8 mouse cellular contexts compared by ENCODE assay signal in the genomic region with DNA sequence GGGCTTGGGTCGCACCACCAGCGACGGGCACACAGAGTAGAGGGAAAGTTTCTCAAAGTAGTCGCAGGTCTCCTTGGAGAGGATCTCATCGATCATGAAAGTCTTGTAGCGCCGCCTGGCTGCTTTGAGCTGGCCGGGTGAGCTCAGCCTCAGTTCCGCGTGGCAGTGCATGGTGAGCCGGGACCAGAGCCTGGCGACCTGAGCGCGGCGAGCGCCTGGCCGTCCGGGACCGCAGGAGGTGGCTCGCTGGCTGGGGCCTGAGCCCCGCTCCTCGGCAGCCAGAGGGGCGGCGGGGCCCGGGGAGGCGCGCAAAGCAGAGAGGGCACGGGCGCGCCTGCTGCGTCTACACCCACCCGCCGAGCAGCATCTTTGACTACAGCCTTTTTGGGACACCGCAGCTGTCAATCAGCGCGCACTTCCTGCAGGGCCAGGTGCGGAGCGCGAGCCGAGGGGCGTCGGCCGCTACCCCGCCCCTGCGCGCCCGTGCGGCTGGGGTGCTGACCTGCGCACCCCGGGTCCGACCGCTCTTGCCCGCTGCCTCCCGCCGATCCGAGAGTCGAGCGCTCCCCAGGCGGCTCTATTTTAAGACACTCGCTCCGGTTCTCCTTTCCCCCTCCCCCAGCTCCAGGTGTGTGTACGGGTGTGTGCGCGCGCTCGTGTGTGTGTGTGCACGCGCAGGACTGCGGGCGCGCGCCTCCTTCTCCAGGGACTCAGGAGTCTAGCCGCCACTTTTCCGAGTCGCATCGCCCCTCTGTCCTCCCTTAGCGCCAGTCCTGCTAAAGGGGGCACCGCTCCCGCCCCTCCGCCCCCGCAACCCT. TPM values are rescaled to one million over a fixed set of nuclear protein-coding genes. Genes with fewer than 3 reads are reported as not detected.
DNase-seq lines count a peak whose midpoint lies in the region; ATAC-seq lines count a peak whose summit lies in the region.

TSS of gene Barx2 (minus strand) at position 542 of the 818 bp plus-strand sequence.

- 0 out of 2 replicates have a peak, but pooled peaks cover 4% of the 10 kb centered on the region for H3K4me1 ChIP-seq in intestine, embryonic 14.5 days (replicated peaks; ENCODE audit: control insufficient read depth, insufficient read depth, low read length)
- 0 out of 2 replicates have a peak, but pooled peaks cover 10% of the 10 kb centered on the region for H3K4me1 ChIP-seq in stomach, embryonic 14.5 days (ENCODE audit: control insufficient read depth, insufficient read depth, low read length)

- peak within 1 kb of the TSS; percentile 45 for H3K4me3 ChIP-seq in intestine, embryonic 14.5 days (ENCODE audit: low read depth, low read length)
- peak within 1 kb of the TSS; percentile 50 for H3K4me3 ChIP-seq in stomach, embryonic 14.5 days (ENCODE audit: low read depth, low read length)

- H3K27me3 ChIP-seq in intestine, embryonic 14.5 days (replicated peaks; ENCODE audit: control insufficient read depth, insufficient read depth, low read length): peaks cover 93% of the 10 kb centered on the region
- peaks cover 52% of the 10 kb centered on the region for H3K27me3 ChIP-seq in stomach, embryonic 14.5 days (ENCODE audit: control insufficient read depth, insufficient read depth, low read length)

- H3K36me3 ChIP-seq in intestine, embryonic 14.5 days (ENCODE audit: control insufficient read depth, insufficient read depth, low read length): no peaks in the 10 kb centered on the region
- no peaks in the 10 kb centered on the region for H3K36me3 ChIP-seq in stomach, embryonic 14.5 days (ENCODE audit: control insufficient read depth, insufficient read depth, low read length)

- H3K9ac ChIP-seq in intestine, embryonic 14.5 days (ENCODE audit: low read length): no peak within 1 kb of the TSS
- 0 out of 2 replicates have a peak within 1 kb of the TSS, but pooled peaks have one; percentile 14 for H3K9ac ChIP-seq in stomach, embryonic 14.5 days (replicated peaks; ENCODE audit: low read depth, low read length)

- intact Hi-C loops in left cerebral cortex, postnatal 10 days (cut with DNase I): loop anchor here (5.0 to 10.0 kb wide), 3 partner anchors 51 to 336 kb away; no protein-coding TSS in a partner anchor

- peak; percentile 72; the same call in 1 of the 2 replicates for ATAC-seq in intestine, embryonic 14.5 days (replicated peaks; ENCODE audit: low FRiP score, low TSS enrichment, low read depth)
- ATAC-seq in megakaryocyte progenitor cell, adult 5-6 weeks (replicated peaks; ENCODE audit: poor library complexity): peak; percentile 34
- ATAC-seq in stomach, embryonic 14.5 days (ENCODE audit: insufficient number of reproducible peaks, insufficient read depth, low FRiP score, low read depth): peak; percentile 71

- no peak within 1 kb of the TSS for H3K27ac ChIP-seq in intestine, embryonic 14.5 days (ENCODE audit: low read depth)
- H3K27ac ChIP-seq in stomach, embryonic 14.5 days (ENCODE audit: low read length): no peak within 1 kb of the TSS

- no peaks in the 10 kb centered on the region for H3K9me3 ChIP-seq in intestine, embryonic 14.5 days (ENCODE audit: control insufficient read depth, low read length)
- H3K9me3 ChIP-seq in stomach, embryonic 14.5 days (ENCODE audit: control insufficient read depth, low read depth, low read length): no peaks in the 10 kb centered on the region

- DNase-seq in adrenal gland, adult 18-20 months (ENCODE audit: low spot score in 2 of 2): peak; percentile 33 to 43
- peak; percentile 86 for DNase-seq in embryo, embryonic 11 days
- peak; percentile 47 for DNase-seq in gastrocnemius, postnatal 25 days
- peak; percentile 85 for DNase-seq in intestine, embryonic 14.5 days (ENCODE audit: low spot score)
- DNase-seq in left cerebral cortex, postnatal 10 days (ENCODE audit: extremely low spot score in 1 of 2, low spot score in 2 of 2): peak; percentile 69 to 75
- no peak for DNase-seq in T-cell, adult 2 months (ENCODE audit: low spot score)

- WGBS in intestine, embryonic 14.5 days: under 1% methylated on average over 67 of the region's 81 CpGs
- WGBS in stomach, embryonic 14.5 days: under 1% methylated on average over 65 of the region's 81 CpGs

- peak within 1 kb of the TSS; percentile 97 for H3K4me2 ChIP-seq in intestine, embryonic 14.5 days (ENCODE audit: low read length)
- H3K4me2 ChIP-seq in stomach, embryonic 14.5 days (replicated peaks; ENCODE audit: low read depth, low read length): peak within 1 kb of the TSS; percentile 98

RNA-seq across cellular contexts. Expression of gene Barx2, which starts in this region (rescaled TPM):
- under 1 TPM in 1 of 2 experiments, not detected in 1; 0.29 TPM for total RNA-seq in adrenal gland, adult 18-20 months (2021)
- total RNA-seq in gastrocnemius, postnatal 25 days (2021): 10 to 100 TPM in 1 of 2 experiments, 1 to 10 TPM in 1; 3.1 to 18.7 TPM
- 0.12 TPM in 2 replicates for polyA plus RNA-seq in intestine, embryonic 14.5 days (2014; fragmentation: Nextera tagmentation; extraction: Ambion mirVana)
- 1 to 10 TPM; 7.6 to 9.2 TPM for total RNA-seq in left cerebral cortex, postnatal 10 days (2021)
- not detected in 2 replicates for total RNA-seq in megakaryocyte progenitor cell, adult 5-6 weeks (2015)
- not detected in 2 replicates for total RNA-seq in megakaryocyte progenitor cell, adult 5-6 weeks (2017)
- 0.45 and 0.76 TPM in 2 replicates for polyA plus RNA-seq in stomach, embryonic 14.5 days (2014; fragmentation: Nextera tagmentation; extraction: Ambion mirVana)

Comparison
In these comparisons a context has a peak if more than half of its experiments do, and no peak if none do; other contexts are left out.
1. Peak in DNase-seq in adrenal gland, adult 18-20 months; RNA of the gene not detected or under 1 TPM.
2. Peak in DNase-seq, ATAC-seq, H3K4me3 ChIP-seq and H3K4me2 ChIP-seq in intestine, embryonic 14.5 days; RNA of the gene not detected or under 1 TPM.
3. Peak in ATAC-seq in megakaryocyte progenitor cell, adult 5-6 weeks; RNA of the gene not detected or under 1 TPM.
4. Peak in ATAC-seq, H3K4me3 ChIP-seq, H3K9ac ChIP-seq and H3K4me2 ChIP-seq in stomach, embryonic 14.5 days; RNA of the gene not detected or under 1 TPM.